Mouse (Mus musculus) heart, embryonic 11.5 days (tissue): Measurements from ENCODE around the gene Ddx39b. TPM values are rescaled to one million over a fixed set of nuclear protein-coding genes. Genes with fewer than 3 reads are reported as not detected.
A peak's percentile ranks its signal among the peaks of the same experiment; 100 is the strongest.

Experiments used
- ATAC-seq: fragments of 200-750 bp; cut with Nextera tagmentation; replicated peaks from 2 replicates; pipeline ENCODE4 v1.8.0; 2017; ENCODE audit warnings: moderate library complexity; ENCODE audit not compliant: insufficient number of reproducible peaks, low FRiP score, low TSS enrichment
- H3K27ac ChIP-seq: fragments of 300-500 bp; sonication (generic); 2 replicates; pipeline ENCODE4 v1.5.1; 2014; ENCODE audit warnings: mild to moderate bottlenecking, low read depth, low read length
- H3K27me3 ChIP-seq: fragments of 300-500 bp; sonication (generic); 2 replicates; pipeline ENCODE4 v1.6.1; 2014; ENCODE audit warnings: mild to moderate bottlenecking, low read length, mixed read lengths; ENCODE audit not compliant: control insufficient read depth, insufficient read depth
- H3K36me3 ChIP-seq: fragments of 300-500 bp; sonication (generic); 2 replicates; pipeline ENCODE4 v1.6.1; 2014; ENCODE audit warnings: mild to moderate bottlenecking, low read length, moderate library complexity, mixed read lengths; ENCODE audit not compliant: control insufficient read depth, insufficient read depth
- H3K4me1 ChIP-seq: fragments of 300-500 bp; sonication (generic); 2 replicates; pipeline ENCODE4 v1.6.1; 2014; ENCODE audit warnings: low read length; ENCODE audit not compliant: control insufficient read depth, insufficient read depth
- H3K4me2 ChIP-seq: fragments of 300-500 bp; sonication (generic); 2 replicates; pipeline ENCODE4 v1.6.1; 2014; ENCODE audit warnings: mild to moderate bottlenecking, moderate library complexity
- H3K4me3 ChIP-seq: fragments of 300-500 bp; sonication (generic); 2 replicates; pipeline ENCODE4 v1.5.1; 2014; ENCODE audit warnings: low read depth, low read length
- H3K9ac ChIP-seq: fragments of 300-500 bp; sonication (generic); 2 replicates; pipeline ENCODE4 v1.6.1; 2014; ENCODE audit warnings: mild to moderate bottlenecking, low read depth, low read length, moderate library complexity
- H3K9me3 ChIP-seq: fragments of 300-500 bp; sonication (generic); replicated peaks from 2 replicates; pipeline ENCODE4 v1.6.1; 2016; ENCODE audit warnings: low read length; ENCODE audit not compliant: control insufficient read depth
- WGBS: fragments of 180-500 bp; shearing (Covaris S2); extraction: QIAGEN DNeasy Blood & Tissue Kit; methylation state at CpG from one replicate; pipeline ENCODE4 v1.1.7; 2014; ENCODE audit not compliant: insufficient replicate concordance; 5-methylcytosine and 5-hydroxymethylcytosine counted together
- polyA plus RNA-seq: library from polyadenylated mRNA; unstranded; fragments of >200 nt; fragmentation: Nextera tagmentation; extraction: Ambion mirVana; gene quantifications from 2 replicates; pipeline ENCODE4 v1.2.1, GENCODE M21; 2014

The Ddx39b gene
- polyA plus RNA-seq, 1 experiment from 2014 or later = 318 TPM

GRCm38 (mm10) chr17:35198029-35198428 is 43.5 kb upstream of the Ddx39b start:
- ATAC-seq = no peak
- WGBS = 53% methylated on average over 7 of the region's 7 CpGs
- H3K27me3 ChIP-seq = peaks cover 70% of the 10 kb centered on the region

GRCm38 (mm10) chr17:35198946-35199345 is 42.6 kb upstream of the Ddx39b start:
- Histone ChIP-seq H3K27ac (no peak overlapping the region), H3K4me1 (peaks cover 9% of the 10 kb centered on the region; the same call in 1 of the 2 replicates), H3K27me3 (peaks cover 77% of the 10 kb centered on the region), H3K36me3 (no peaks in the 10 kb centered on the region), H3K4me2 (no peak overlapping the region), H3K9me3 (no peaks in the 10 kb centered on the region), H3K4me3 (no peak overlapping the region), H3K9ac (no peak overlapping the region)
- WGBS = 30% methylated on average over 8 of the region's 8 CpGs
- ATAC-seq = no peak

More at GRCm38 (mm10) chr17:35198029-35198428, 43.5 kb upstream of the Ddx39b start:
- Histone ChIP-seq H3K4me3 (no peak overlapping the region), H3K36me3 (no peaks in the 10 kb centered on the region), H3K9ac (no peak overlapping the region), H3K4me2 (no peak overlapping the region), H3K4me1 (peaks cover 9% of the 10 kb centered on the region; the same call in 1 of the 2 replicates), H3K27ac (no peak overlapping the region), H3K9me3 (no peaks in the 10 kb centered on the region)

- Histone ChIP-seq H3K4me2 (no peak overlapping the region), H3K4me3 (no peak overlapping the region), H3K9ac (no peak overlapping the region), H3K4me1 (peaks cover 8% of the 10 kb centered on the region; the same call in 1 of the 2 replicates), H3K36me3 (no peaks in the 10 kb centered on the region), H3K9me3 (no peaks in the 10 kb centered on the region), H3K27ac (no peak overlapping the region), H3K27me3 (peaks cover 76% of the 10 kb centered on the region)
- no peak for ATAC-seq
- 76% methylated on average over 9 of the region's 11 CpGs for WGBS
Measured at GRCm38 (mm10) chr17:35200398-35200797, 41.1 kb upstream of the Ddx39b start.

- Histone ChIP-seq H3K9me3 (no peaks in the 10 kb centered on the region), H3K4me1 (peaks cover 1% of the 10 kb centered on the region; the same call in 1 of the 2 replicates), H3K27ac (no peak overlapping the region), H3K36me3 (no peaks in the 10 kb centered on the region), H3K9ac (no peak overlapping the region), H3K4me3 (no peak overlapping the region), H3K4me2 (no peak overlapping the region), H3K27me3 (peaks cover 70% of the 10 kb centered on the region)
- 50% methylated on average over 11 of the region's 11 CpGs for WGBS
- ATAC-seq = no peak
Measured at GRCm38 (mm10) chr17:35201128-35201527, 40.4 kb upstream of the Ddx39b start.

- WGBS = 26% methylated on average over 13 of the region's 13 CpGs
Measured at GRCm38 (mm10) chr17:35201787-35202186, 39.8 kb upstream of the Ddx39b start, which contains the start of gene Tnf. TSS of gene Tnf (minus strand) at chr17:35202007.

GRCm38 (mm10) chr17:35202442-35202841 is 39.1 kb upstream of the Ddx39b start:
- ATAC-seq = no peak
- Histone ChIP-seq H3K36me3 (no peaks in the 10 kb centered on the region), H3K4me3 (no peak overlapping the region), H3K27ac (no peak overlapping the region), H3K4me1 (no peaks in the 10 kb centered on the region), H3K9me3 (no peaks in the 10 kb centered on the region), H3K4me2 (no peak overlapping the region), H3K9ac (no peak overlapping the region), H3K27me3 (peaks cover 59% of the 10 kb centered on the region)
- 64% methylated on average over 4 of the region's 4 CpGs for WGBS

More at GRCm38 (mm10) chr17:35201787-35202186, 39.8 kb upstream of the Ddx39b start, which contains the start of gene Tnf:
- H3K4me3 ChIP-seq = no peak within 1 kb of the TSS
- no peaks in the 10 kb centered on the region for H3K4me1 ChIP-seq
- no peak within 1 kb of the TSS for H3K27ac ChIP-seq
- ATAC-seq = no peak
- no peak within 1 kb of the TSS for H3K9ac ChIP-seq
- no peaks in the 10 kb centered on the region for H3K36me3 ChIP-seq
- no peak within 1 kb of the TSS for H3K4me2 ChIP-seq
- peaks cover 65% of the 10 kb centered on the region for H3K27me3 ChIP-seq
- no peaks in the 10 kb centered on the region for H3K9me3 ChIP-seq

GRCm38 (mm10) chr17:35204494-35205379 is 36.8 kb upstream of the Ddx39b start, which contains the start of gene Lta:
TSS of gene Lta (minus strand) at chr17:35205351.
- no peak within 1 kb of the TSS for H3K4me3 ChIP-seq
- peak within 1 kb of the TSS; percentile 29; the same call in 1 of the 2 replicates for H3K4me2 ChIP-seq
- H3K27me3 ChIP-seq = peaks cover 51% of the 10 kb centered on the region
- H3K9me3 ChIP-seq = no peaks in the 10 kb centered on the region
- WGBS = 17% methylated on average over 20 of the region's 20 CpGs
- no peak within 1 kb of the TSS; the same call in 1 of the 2 replicates for H3K9ac ChIP-seq
- H3K36me3 ChIP-seq = no peaks in the 10 kb centered on the region
- no peak within 1 kb of the TSS for H3K27ac ChIP-seq
- no peaks in the 10 kb centered on the region for H3K4me1 ChIP-seq
- no peak for ATAC-seq

- Histone ChIP-seq H3K4me3 (no peak overlapping the region), H3K9me3 (no peaks in the 10 kb centered on the region), H3K9ac (no peak overlapping the region), H3K4me1 (no peaks in the 10 kb centered on the region), H3K27ac (no peak overlapping the region), H3K36me3 (no peaks in the 10 kb centered on the region), H3K4me2 (no peak overlapping the region), H3K27me3 (peaks cover 47% of the 10 kb centered on the region)
- WGBS = 49% methylated on average over 10 of the region's 10 CpGs
- no peak for ATAC-seq
Measured at GRCm38 (mm10) chr17:35205380-35205769, 36.2 kb upstream of the Ddx39b start.
